Mouse (Mus musculus) gastrocnemius, postnatal 10 days (tissue): ENCODE results near the gene Atp8a2. TPM values are rescaled to one million over a fixed set of nuclear protein-coding genes. Genes with fewer than 3 reads are reported as not detected.
"Not testable (repeated sequence)": the region's sequence is repeated elsewhere in the genome, so short reads cannot be mapped to it uniquely, and the experiment has no call there.

Experiments used
- DNase-seq: peaks from one replicate; pipeline ENCODE4 v3.0.0; 2021; ENCODE audit warnings: mixed read lengths
- total RNA-seq, 2 experiments: library from RNA; stranded (reverse); gene quantifications; 2 replicates each; pipeline ENCODE4 v1.2.3; 2021

Atp8a2 gene
- total RNA-seq, 2 experiments from 2014 or later, result 1.4 to 1.6 TPM

DNA sequence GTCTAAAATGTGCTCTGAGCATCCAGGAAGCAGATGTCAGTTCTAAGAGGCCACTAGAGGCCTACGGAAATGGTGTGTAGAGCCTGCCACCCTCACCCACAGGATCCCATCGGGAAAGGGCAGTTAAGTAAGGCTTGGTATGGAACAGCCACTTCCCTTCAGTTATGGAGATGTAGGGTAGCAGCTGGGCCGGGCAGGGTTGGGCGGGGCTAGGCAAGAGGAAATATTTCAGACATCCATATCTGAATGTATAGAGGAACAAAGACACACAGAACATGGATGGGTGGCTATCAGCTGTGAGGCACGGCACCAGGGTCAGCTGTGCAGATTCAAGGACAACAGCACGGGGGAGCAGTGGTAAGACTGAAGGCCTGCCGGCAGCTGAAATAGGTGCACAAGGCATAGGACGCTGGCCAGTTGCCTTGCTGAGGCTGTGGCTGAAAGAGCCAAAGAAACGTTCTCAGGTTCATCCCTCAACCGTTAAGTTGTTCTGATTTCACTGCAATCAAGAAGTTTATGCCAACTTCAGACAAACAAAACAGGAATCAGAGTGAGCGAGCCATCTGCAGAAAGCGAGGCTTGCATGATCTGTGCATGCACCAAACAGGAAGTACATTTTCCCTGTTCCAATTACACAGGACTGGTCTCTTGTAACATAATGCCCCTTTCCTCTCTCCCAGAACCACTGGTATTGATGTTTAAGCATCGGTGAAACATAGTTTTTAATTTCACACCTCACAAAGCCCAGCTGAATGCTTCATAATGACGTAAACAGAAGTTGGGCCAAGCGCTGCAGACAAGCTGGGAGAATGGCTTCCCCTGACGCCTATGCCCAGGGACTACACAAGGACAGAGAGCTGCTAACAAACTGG, 549.9 kb downstream of the Atp8a2 start:
- DNase-seq, result peak; percentile 20

DNA sequence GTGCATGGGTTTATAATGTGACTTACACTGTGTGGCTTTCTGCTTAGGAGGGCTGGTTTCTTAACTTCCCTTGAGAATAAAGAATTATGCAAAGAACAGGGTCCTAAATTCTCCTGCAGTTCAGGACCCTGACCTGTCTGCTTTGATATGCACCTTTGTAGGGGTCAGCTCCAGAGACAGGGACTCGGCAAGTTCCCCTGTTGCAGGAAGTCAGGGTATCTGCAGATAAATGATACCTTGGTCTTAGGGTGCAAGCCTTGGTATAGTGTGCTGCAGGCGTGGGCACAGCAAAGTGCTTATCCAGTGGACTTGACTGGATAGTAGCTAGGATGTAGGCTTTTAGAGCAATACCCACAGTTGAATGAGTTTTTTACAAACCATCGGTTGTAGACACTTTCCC, 552.1 kb downstream of the Atp8a2 start:
- DNase-seq, result no peak

DNA sequence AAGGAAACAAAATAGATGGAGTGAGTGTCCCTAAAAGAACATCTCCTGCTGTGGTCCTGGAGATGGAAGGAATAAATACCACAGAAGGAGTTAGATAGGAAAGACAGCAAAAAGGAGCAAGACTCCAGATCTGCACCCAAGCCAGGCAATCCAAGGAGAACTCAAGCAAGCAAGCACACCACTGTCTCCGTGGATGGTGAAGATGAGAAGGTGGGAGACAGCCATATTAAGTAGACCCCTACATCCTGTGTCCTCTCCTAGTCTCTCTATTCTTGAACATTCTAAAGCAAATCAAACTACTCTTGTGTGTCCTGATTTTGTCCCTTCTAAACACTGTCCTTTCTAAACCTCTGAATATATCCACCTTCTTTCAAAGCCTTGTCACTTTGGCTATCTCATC, 552.8 kb downstream of the Atp8a2 start:
- no peak for DNase-seq

- peak; percentile 20 for DNase-seq
These were observed 553.4 kb downstream of the Atp8a2 start for GRCm38 (mm10) chr14:59643582-59643981.

DNA sequence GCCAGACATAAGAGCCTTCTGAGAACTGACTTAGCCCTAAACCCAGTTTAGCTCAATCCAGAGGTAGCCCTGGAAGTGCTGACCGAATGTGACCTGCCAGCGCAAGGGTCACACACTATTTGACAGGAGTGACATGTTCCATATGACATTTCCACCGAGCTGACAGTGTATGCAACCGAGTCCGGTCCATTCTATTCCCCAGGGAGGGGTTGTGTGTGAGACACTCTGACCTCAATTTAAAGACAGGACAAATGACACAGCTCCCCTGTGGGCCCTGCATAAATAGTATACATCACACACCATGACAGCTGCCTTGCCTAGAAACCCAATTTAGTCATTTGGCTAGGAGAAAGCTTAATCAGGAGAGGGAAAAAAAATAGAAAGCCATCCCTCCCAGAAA, 555.1 kb downstream of the Atp8a2 start:
- no peak for DNase-seq

- DNase-seq, result no peak
These were observed 557.9 kb downstream of the Atp8a2 start for GRCm38 (mm10) chr14:59638906-59639703.

DNA sequence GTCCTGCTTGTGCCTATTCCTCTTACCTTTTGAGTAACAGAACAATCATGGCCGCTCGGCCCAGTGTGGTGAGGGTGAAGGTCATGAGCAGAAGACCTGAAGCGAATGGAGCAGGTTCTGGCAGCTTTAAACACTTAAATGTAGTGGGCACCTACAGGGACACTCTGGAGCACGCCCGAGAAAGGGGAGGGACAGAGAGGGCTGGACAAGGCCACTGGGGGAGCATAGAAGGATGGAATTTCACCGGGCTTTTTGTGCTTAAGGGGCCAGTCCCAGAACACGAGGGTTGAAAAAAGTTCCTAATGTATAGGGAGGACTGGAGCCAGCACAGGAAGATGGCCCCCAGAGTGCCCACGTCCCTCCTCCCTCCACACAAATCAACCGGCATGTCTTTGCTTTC, 563.0 kb downstream of the Atp8a2 start:
- no peak for DNase-seq

DNA sequence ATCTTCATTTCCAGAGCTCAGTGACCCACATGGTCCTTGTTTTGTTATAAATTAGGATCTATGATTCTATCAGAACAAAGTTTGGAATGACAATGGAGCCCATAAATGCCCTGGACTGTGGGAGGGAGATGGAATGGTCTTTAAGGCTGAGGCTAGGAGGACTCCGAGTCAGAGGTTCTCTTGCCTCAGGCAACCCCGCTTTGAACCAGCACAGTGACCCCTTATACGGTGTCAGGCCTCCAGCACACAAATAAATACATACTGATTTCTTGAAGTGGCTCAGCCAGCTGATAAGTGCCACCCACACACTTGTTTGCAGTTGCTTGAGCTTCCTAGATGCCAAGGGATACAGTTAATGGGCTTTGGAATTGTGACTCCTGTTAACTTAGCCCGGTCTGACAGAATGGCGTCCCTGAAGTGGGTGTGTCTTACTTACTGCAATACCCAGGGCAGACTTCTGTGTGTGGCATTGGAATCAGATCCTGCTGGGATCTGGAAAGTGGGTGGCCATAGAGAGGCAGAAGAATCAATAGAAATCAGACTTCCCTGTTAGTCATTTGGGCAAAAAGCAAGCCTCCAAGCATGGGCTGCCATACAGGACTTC, 563.6 kb downstream of the Atp8a2 start:
- DNase-seq, result no peak

GRCm38 (mm10) chr14:59632067-59632466, 564.9 kb downstream of the Atp8a2 start:
- no peak for DNase-seq

- no peak for DNase-seq
These were observed 566.9 kb downstream of the Atp8a2 start for GRCm38 (mm10) chr14:59630096-59630495.

DNA sequence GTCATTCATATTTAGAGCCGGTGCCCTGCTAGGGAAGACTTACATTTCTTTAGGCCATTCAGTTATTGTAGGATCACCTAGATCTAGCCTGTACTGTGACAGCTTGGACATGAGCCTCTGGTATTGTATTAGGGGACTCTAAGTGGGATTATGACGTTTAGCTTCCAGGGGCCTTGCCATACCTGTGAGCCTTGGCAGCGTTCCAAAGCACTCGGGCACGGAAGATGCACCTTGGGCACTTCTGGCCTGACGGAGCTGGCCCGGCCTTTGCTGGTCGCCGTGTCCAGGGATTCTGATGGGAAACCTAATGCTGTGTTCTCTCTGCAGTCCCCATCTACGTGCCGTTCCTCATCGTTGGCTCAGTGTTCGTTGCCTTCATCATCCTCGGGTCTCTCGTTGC, 567.7 kb downstream of the Atp8a2 start:
- peak; percentile 26 for DNase-seq

DNA sequence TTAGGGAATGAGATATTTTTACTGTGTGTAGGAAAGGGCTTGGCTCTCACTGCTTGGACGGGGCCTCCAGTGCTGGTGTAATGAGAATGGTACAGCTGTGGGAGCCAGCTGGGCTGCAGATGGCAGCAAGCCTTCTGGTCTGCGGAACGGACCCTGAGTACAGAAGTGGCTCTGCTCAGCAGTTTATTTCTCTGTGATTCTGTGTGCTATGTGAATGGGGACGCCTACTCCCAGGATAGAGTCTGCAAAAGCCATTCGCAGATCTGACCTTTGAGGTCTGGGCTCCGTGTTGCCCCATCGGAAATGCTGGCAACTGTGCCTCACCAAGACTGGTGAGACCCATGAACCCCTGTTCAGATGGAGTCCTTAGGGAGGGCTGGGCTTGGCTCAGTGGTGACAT, 569.2 kb downstream of the Atp8a2 start:
- peak; percentile 30 for DNase-seq

- DNase-seq, result no peak
These were observed 569.8 kb downstream of the Atp8a2 start for GRCm38 (mm10) chr14:59627142-59627680.

- peak; percentile 28 for DNase-seq
These were observed 570.3 kb downstream of the Atp8a2 start for GRCm38 (mm10) chr14:59626711-59627110.

GRCm38 (mm10) chr14:59625806-59626364, 571.1 kb downstream of the Atp8a2 start:
- peak; percentile 67 for DNase-seq

DNA sequence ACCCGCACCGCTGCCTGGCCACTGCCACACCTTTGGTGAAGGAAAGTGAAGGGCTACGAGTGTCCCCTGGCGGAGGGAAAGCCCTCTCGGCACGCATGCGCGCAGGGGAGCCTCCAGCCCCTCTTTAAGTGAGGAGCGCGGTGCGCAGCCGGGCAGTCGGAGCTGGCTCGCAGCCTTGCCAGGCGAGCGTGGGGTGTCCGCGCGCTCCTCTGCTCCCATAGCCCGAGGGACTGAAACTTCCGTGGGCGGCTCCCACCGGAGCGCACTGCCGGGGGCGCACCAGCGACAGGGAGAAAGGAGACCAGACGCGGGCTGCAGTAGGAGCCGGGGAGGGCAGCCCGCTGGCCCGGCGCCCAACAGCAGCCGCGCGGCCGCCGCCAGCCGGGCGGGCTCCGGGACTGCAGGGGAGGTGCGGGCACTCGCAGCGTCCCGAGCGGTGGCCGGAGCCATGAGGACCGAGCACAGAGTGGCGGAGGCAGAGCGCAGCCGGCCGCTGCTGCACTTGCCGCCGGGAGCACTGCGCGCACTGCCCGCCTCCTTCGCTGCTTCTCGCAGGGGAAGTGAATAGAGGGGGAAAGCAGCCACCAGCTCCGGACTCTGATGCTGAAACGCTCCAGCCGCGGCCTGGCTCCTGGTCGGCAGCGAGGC, 571.7 kb downstream of the Atp8a2 start, which contains the start of gene Shisa2:
Gene Shisa2, plus strand, starts transcription at position 151 of the 648 bp plus-strand sequence.
- DNase-seq, result peak; percentile 78

DNA sequence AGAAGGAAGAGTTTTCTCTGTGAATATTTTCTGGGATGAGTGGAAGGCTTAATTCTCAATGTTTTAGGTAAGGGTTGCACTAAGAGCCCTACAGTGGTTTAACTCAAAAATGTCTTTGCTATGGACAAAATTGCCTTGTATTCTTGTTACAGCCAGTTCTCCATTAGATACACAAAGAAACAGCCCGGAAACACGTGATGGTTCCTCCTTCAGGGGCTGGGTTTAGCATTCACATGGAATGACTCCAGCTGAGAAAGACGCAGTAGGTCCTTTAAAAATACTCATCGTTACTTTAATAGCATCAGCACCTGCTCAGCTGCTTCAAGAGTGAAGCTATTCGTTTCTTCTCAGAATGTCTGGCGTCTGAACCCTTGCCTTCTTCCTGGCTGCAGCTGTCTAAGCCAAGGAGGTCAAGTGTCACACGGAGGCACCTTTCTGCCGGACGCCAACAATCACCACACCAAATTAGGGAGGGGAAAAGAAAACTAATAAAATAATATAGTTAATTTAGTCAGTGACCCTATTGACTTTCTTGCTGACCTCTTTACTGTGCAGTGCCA, 572.6 kb downstream of the Atp8a2 start:
- DNase-seq, result no peak

GRCm38 (mm10) chr14:59616802-59617201, 580.2 kb downstream of the Atp8a2 start:
- DNase-seq, result no peak

GRCm38 (mm10) chr14:59614149-59614548, 582.8 kb downstream of the Atp8a2 start:
- not testable (repeated sequence) for DNase-seq

DNA sequence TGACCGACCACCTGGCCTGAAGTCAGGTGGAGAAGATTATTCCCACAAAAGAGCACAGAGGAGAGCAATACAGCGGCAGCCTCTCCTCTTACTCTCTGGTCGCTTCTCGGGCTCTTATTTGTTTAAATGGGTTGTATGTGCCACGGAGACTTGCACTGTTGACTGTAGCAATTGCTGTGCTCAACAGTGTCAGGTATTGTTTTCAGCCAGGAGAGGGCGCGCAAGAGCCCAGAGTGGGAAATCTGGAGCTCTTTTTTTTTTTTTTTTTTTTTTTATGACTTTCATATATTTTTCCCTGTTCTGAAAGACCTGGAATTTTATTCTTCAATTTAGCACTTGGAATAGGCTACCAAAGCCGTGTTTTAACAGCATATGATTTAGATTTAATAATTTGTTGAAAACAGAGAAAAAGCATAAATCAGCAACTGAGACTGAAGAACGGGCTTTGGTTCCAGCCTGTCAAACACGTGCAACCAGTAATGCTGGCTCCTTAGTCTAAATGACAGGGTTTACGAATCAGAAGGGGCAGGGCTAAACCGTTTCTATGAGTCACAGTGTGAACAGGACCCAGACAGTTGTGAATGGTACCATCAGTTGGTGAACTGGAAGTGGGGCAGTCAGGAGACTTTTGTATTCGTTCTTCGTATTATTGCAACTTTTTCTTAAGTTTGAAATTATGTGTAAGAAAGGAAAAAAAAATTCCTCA, 583.9 kb downstream of the Atp8a2 start:
- peak; percentile 83 for DNase-seq

GRCm38 (mm10) chr14:59607021-59607420, 590.0 kb downstream of the Atp8a2 start:
- DNase-seq, result no peak
